Mouse (Mus musculus) B cell, adult 62 days (primary cell): ENCODE measurements around the gene Fgf15. TPM values are rescaled to one million over a fixed set of nuclear protein-coding genes. Genes with fewer than 3 reads are reported as not detected.

Experiments
- total RNA-seq: library from RNA; stranded (reverse); gene quantifications from 4 replicates; pipeline ENCODE4 v1.2.4, GENCODE M21; 2023

The Fgf15 gene
- not detected in 4 replicates for total RNA-seq

GRCm38 (mm10) chr7:144896294-144897218 lies at the start of gene Fgf15:
TSS of gene Fgf15 (plus strand) at chr7:144896531.

GRCm38 (mm10) chr7:144847067-144847466 lies 49.3 kb upstream of the Fgf15 start, which contains the start of gene Fgf4:
TSS of gene Fgf4 (plus strand) at chr7:144847367.

DNA sequence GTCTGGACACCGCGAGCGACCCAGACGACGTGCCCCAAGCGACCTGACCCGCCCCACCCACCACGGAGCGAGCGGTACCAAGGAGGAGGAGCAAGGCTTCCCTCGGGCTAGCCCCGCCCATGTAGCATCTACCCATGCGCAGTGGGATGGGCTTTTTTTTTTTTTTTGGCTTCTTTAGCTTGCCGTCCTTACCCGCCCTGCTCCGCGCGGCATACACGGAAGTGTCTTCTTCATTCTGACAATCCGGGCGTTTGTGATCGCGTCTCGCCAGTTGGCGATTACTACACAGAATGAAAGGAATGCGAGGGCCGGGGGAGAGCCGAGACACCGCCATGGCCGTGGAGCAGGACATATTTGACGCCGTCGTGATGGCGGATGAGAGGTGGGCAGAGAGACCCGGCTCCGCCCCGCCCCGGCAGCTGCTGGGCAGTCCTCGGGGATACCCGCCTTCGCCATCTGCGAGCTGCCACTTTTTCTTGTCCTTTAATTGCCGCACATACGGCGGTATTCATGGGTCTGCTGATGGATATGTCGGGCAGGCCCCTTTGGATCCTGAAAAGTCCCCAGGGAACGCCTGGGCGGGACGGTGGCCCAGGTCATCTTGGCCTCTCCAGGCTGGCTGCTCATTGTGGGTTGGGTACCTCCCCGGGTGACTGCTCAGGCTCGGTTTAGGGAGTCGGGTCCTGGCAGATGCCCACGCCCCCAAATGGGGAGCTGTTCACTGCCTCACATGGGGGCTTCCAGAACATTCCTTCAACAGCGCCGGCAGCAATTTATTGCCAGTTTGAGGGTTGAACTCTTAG lies 18.8 kb downstream of the Fgf15 start, which contains the start of gene LTO1:
LTO1 (plus strand) TSS at position 153 of the 803 bp plus-strand sequence.

GRCm38 (mm10) chr7:144939344-144940002 lies 43.1 kb downstream of the Fgf15 start, which contains the start of gene Ccnd1:
TSS of gene Ccnd1 (minus strand) at chr7:144939925.

Other genes starting within 250 kb of the Fgf15 start
- gene Ano1, start 144.6 kb upstream of the Fgf15 start, total RNA-seq: not detected in 4 replicates
- gene Fgf3, start 58.4 kb upstream of the Fgf15 start, total RNA-seq: not detected in 4 replicates
- not detected in 4 replicates for gene Fgf4, start 49.2 kb upstream of the Fgf15 start, total RNA-seq
- 30.8 to 38.8 TPM (median 33.3 TPM) in 4 replicates for gene LTO1, start 18.6 kb downstream of the Fgf15 start, total RNA-seq
- 0.49 to 1.7 TPM (median 0.85 TPM) in 4 replicates for gene Ccnd1, start 43.4 kb downstream of the Fgf15 start, total RNA-seq